Mouse (Mus musculus) neural tube, embryonic 11.5 days (tissue): ENCODE data around the gene Camk2d. TPM values are rescaled to one million over a fixed set of nuclear protein-coding genes. Genes with fewer than 3 reads are reported as not detected.

Experiments
- ATAC-seq: fragments of 200-750 bp; cut with Nextera tagmentation; 2 replicates; pipeline ENCODE4 v1.8.0; 2017; ENCODE audit warnings: moderate number of reproducible peaks, mild to moderate bottlenecking, moderate TSS enrichment, moderate library complexity; ENCODE audit not compliant: insufficient read depth, low FRiP score, low TSS enrichment
- DNase-seq: peaks from one replicate; pipeline ENCODE4 v3.0.0-alpha.2; 2015; ENCODE audit warnings: low spot score
- H3K27ac ChIP-seq: fragments of 300-500 bp; sonication (generic); 2 replicates; pipeline ENCODE4 v1.5.1; 2014; ENCODE audit warnings: low read depth, mild to moderate bottlenecking, low read length
- H3K27me3 ChIP-seq: fragments of 300-500 bp; sonication (generic); 2 replicates; pipeline ENCODE4 v1.6.1; 2014; ENCODE audit warnings: mild to moderate bottlenecking, low read length, mixed read lengths; ENCODE audit not compliant: control insufficient read depth, insufficient read depth
- H3K36me3 ChIP-seq: fragments of 300-500 bp; sonication (generic); 2 replicates; pipeline ENCODE4 v1.6.1; 2014; ENCODE audit warnings: mild to moderate bottlenecking, low read length, moderate library complexity, mixed read lengths; ENCODE audit not compliant: control insufficient read depth, insufficient read depth
- H3K4me1 ChIP-seq: fragments of 300-500 bp; sonication (generic); 2 replicates; pipeline ENCODE4 v1.6.1; 2014; ENCODE audit warnings: low read length, mixed read lengths; ENCODE audit not compliant: control insufficient read depth, insufficient read depth
- H3K4me2 ChIP-seq: fragments of 300-500 bp; sonication (generic); 2 replicates; pipeline ENCODE4 v1.6.1; 2014; ENCODE audit warnings: low read depth, mild to moderate bottlenecking, moderate library complexity
- H3K4me3 ChIP-seq: fragments of 300-500 bp; sonication (generic); 2 replicates; pipeline ENCODE4 v1.5.1; 2014; ENCODE audit warnings: low read depth, low read length
- H3K9ac ChIP-seq: fragments of 300-500 bp; sonication (generic); 2 replicates; pipeline ENCODE4 v1.6.1; 2014; ENCODE audit warnings: mild to moderate bottlenecking, low read length
- H3K9me3 ChIP-seq: fragments of 300-500 bp; sonication (generic); 2 replicates; pipeline ENCODE4 v1.6.1; 2016; ENCODE audit warnings: low read length; ENCODE audit not compliant: control insufficient read depth
- whole genome bisulfite sequencing: fragments of 180-500 bp; shearing (Covaris S2); extraction: QIAGEN DNeasy Blood & Tissue Kit; methylation state at CpG from one replicate; pipeline ENCODE4 v1.1.7; 2014; 5-methylcytosine and 5-hydroxymethylcytosine counted together
- polyA plus RNA-seq: library from polyadenylated mRNA; unstranded; fragments of >200 nt; fragmentation: Nextera tagmentation; extraction: Ambion mirVana; gene quantifications from 2 replicates; pipeline ENCODE4 v1.2.1, GENCODE M21; 2014

Gene Camk2d
- polyA plus RNA-seq, 1 experiment from 2014 or later: 21.4 TPM

- Histone ChIP-seq H3K4me3 (no peak overlapping the region), H3K4me1 (0 out of 2 replicates have a peak, but pooled peaks cover 3% of the 10 kb centered on the region), H3K4me2 (no peak overlapping the region), H3K27ac (no peak overlapping the region), H3K27me3 (no peaks in the 10 kb centered on the region), H3K9ac (no peak overlapping the region), H3K36me3 (no peaks in the 10 kb centered on the region), H3K9me3 (no peaks in the 10 kb centered on the region)
- 48% methylated on average over 6 of the region's 6 CpGs for WGBS
- no peak for DNase-seq
- ATAC-seq: no peak
These were observed 75.2 kb downstream of the Camk2d start for GRCm38 (mm10) chr3:126671292-126671691.

GRCm38 (mm10) chr3:126681051-126681450, 84.9 kb downstream of the Camk2d start:
- Histone ChIP-seq H3K4me2 (no peak overlapping the region), H3K9me3 (no peaks in the 10 kb centered on the region), H3K4me1 (no peaks in the 10 kb centered on the region), H3K9ac (no peak overlapping the region), H3K36me3 (no peaks in the 10 kb centered on the region), H3K27ac (no peak overlapping the region), H3K27me3 (no peaks in the 10 kb centered on the region), H3K4me3 (no peak overlapping the region)
- 94% methylated on average over 5 of the region's 5 CpGs for WGBS
- ATAC-seq (no peak), DNase-seq (no peak)

- Histone ChIP-seq H3K36me3 (no peaks in the 10 kb centered on the region), H3K9me3 (no peaks in the 10 kb centered on the region), H3K27me3 (no peaks in the 10 kb centered on the region), H3K9ac (no peak overlapping the region), H3K4me3 (no peak overlapping the region), H3K4me1 (no peaks in the 10 kb centered on the region), H3K27ac (no peak overlapping the region), H3K4me2 (no peak overlapping the region)
- ATAC-seq: no peak
- no peak for DNase-seq
- WGBS: 86% methylated on average over 4 of the region's 4 CpGs
These were observed 85.9 kb downstream of the Camk2d start for GRCm38 (mm10) chr3:126681996-126682395.

- DNase-seq (no peak), ATAC-seq (no peak)
- 69% methylated on average over 5 of the region's 6 CpGs for WGBS
- no peaks in the 10 kb centered on the region for H3K36me3 ChIP-seq
- H3K9me3 ChIP-seq: no peaks in the 10 kb centered on the region
- no peak overlapping the region for H3K4me2 ChIP-seq
- no peak overlapping the region for H3K9ac ChIP-seq
- H3K4me3 ChIP-seq: no peak overlapping the region
- H3K27ac ChIP-seq: no peak overlapping the region
- no peaks in the 10 kb centered on the region for H3K4me1 ChIP-seq
- no peaks in the 10 kb centered on the region for H3K27me3 ChIP-seq
These were observed 89.3 kb downstream of the Camk2d start for GRCm38 (mm10) chr3:126685363-126685762.

- H3K4me3 ChIP-seq: no peak overlapping the region
- no peaks in the 10 kb centered on the region for H3K27me3 ChIP-seq
- H3K27ac ChIP-seq: no peak overlapping the region
- H3K9me3 ChIP-seq: no peaks in the 10 kb centered on the region
- no peak for ATAC-seq
- no peak overlapping the region for H3K9ac ChIP-seq
- WGBS: 83% methylated on average over 4 of the region's 4 CpGs
- no peaks in the 10 kb centered on the region for H3K36me3 ChIP-seq
- no peaks in the 10 kb centered on the region for H3K4me1 ChIP-seq
- DNase-seq: no peak
- H3K4me2 ChIP-seq: no peak overlapping the region
These were observed 91.0 kb downstream of the Camk2d start for GRCm38 (mm10) chr3:126687150-126687549.

- no peak overlapping the region for H3K9ac ChIP-seq
- DNase-seq (no peak), ATAC-seq (no peak)
- H3K4me1 ChIP-seq: no peaks in the 10 kb centered on the region
- WGBS: 81% methylated on average over 2 of the region's 2 CpGs
- no peaks in the 10 kb centered on the region for H3K27me3 ChIP-seq
- no peak overlapping the region for H3K27ac ChIP-seq
- no peaks in the 10 kb centered on the region for H3K9me3 ChIP-seq
- H3K36me3 ChIP-seq: no peaks in the 10 kb centered on the region
- H3K4me3 ChIP-seq: no peak overlapping the region
- H3K4me2 ChIP-seq: no peak overlapping the region
These were observed 92.4 kb downstream of the Camk2d start for GRCm38 (mm10) chr3:126688516-126688915.

- peaks cover 9% of the 10 kb centered on the region for H3K4me1 ChIP-seq
- 90% methylated on average over 13 of the region's 13 CpGs for WGBS
- H3K27me3 ChIP-seq: no peaks in the 10 kb centered on the region
These were observed 94.8 kb downstream of the Camk2d start for GRCm38 (mm10) chr3:126690627-126691505.

GRCm38 (mm10) chr3:126691565-126691964, 95.5 kb downstream of the Camk2d start:
- Histone ChIP-seq H3K9ac (no peak overlapping the region), H3K27ac (no peak overlapping the region), H3K36me3 (no peaks in the 10 kb centered on the region), H3K4me2 (no peak overlapping the region), H3K27me3 (no peaks in the 10 kb centered on the region), H3K4me1 (peaks cover 9% of the 10 kb centered on the region), H3K9me3 (no peaks in the 10 kb centered on the region), H3K4me3 (no peak overlapping the region)
- DNase-seq: no peak
- ATAC-seq: no peak
- 79% methylated on average over 2 of the region's 2 CpGs for WGBS

More at GRCm38 (mm10) chr3:126690627-126691505, 94.8 kb downstream of the Camk2d start:
- H3K9ac ChIP-seq: no peak overlapping the region
- H3K4me3 ChIP-seq: no peak overlapping the region
- no peak overlapping the region for H3K27ac ChIP-seq
- H3K36me3 ChIP-seq: no peaks in the 10 kb centered on the region
- ATAC-seq: no peak
- no peak for DNase-seq
- no peak overlapping the region for H3K4me2 ChIP-seq
- H3K9me3 ChIP-seq: no peaks in the 10 kb centered on the region

GRCm38 (mm10) chr3:126692797-126693196, 96.7 kb downstream of the Camk2d start:
- no peaks in the 10 kb centered on the region for H3K27me3 ChIP-seq
- H3K4me3 ChIP-seq: no peak overlapping the region
- no peak overlapping the region for H3K9ac ChIP-seq
- ATAC-seq (no peak), DNase-seq (no peak)
- no peak overlapping the region for H3K4me2 ChIP-seq
- WGBS: 88% methylated on average over 8 of the region's 8 CpGs
- H3K9me3 ChIP-seq: no peaks in the 10 kb centered on the region
- no peaks in the 10 kb centered on the region for H3K36me3 ChIP-seq
- peaks cover 9% of the 10 kb centered on the region for H3K4me1 ChIP-seq
- no peak overlapping the region for H3K27ac ChIP-seq
